Mouse (Mus musculus): ENCODE measurements around the gene Psmd2. TPM values are rescaled to one million over a fixed set of nuclear protein-coding genes. Genes with fewer than 3 reads are reported as not detected.
"Not testable (repeated sequence)": the region's sequence is repeated elsewhere in the genome, so short reads cannot be mapped to it uniquely, and the experiment has no call there.

The Psmd2 gene
- polyA plus RNA-seq, 1 experiment from 2014 or later, result 388 TPM

GRCm38 (mm10) chr16:20623211-20623610 is 28.2 kb upstream of the Psmd2 start:
- H3K4me1 ChIP-seq, result peaks cover 36% of the 10 kb centered on the region
- peak overlapping the region; percentile 90; the same call in 1 of the 2 replicates for H3K4me3 ChIP-seq
- no peak for ATAC-seq (replicated peaks)
- H3K27me3 ChIP-seq, result no peaks in the 10 kb centered on the region
- no peak overlapping the region for H3K9ac ChIP-seq (replicated peaks)
- H3K36me3 ChIP-seq, result no peaks in the 10 kb centered on the region
- no peaks in the 10 kb centered on the region for H3K9me3 ChIP-seq
- no peak overlapping the region for H3K4me2 ChIP-seq (replicated peaks)
- WGBS, result 8% methylated on average over 2 of the region's 2 CpGs
- peak overlapping the region; percentile 92; the same call in 1 of the 2 replicates for H3K27ac ChIP-seq (replicated peaks)

- H3K4me1 ChIP-seq, result peaks cover 25% of the 10 kb centered on the region
- H3K9ac ChIP-seq (replicated peaks), result peak overlapping the region; percentile 67; the same call in 1 of the 2 replicates
- H3K4me2 ChIP-seq (replicated peaks), result peak overlapping the region; percentile 88
- peak overlapping the region; percentile 63 for H3K27ac ChIP-seq (replicated peaks)
- H3K4me3 ChIP-seq, result peak overlapping the region; percentile 56
- ATAC-seq (replicated peaks), result peak; percentile 75
- H3K27me3 ChIP-seq, result no peaks in the 10 kb centered on the region
- H3K9me3 ChIP-seq, result no peaks in the 10 kb centered on the region
- H3K36me3 ChIP-seq, result no peaks in the 10 kb centered on the region
- WGBS, result 41% methylated on average over 11 of the region's 11 CpGs
Measured at GRCm38 (mm10) chr16:20628871-20629391, 22.5 kb upstream of the Psmd2 start.

GRCm38 (mm10) chr16:20629731-20630634 is 21.5 kb upstream of the Psmd2 start, which contains the start of gene Ece2:
Ece2 (plus strand) TSS chr16:20629828.
- 4% methylated on average over 54 of the region's 54 CpGs for WGBS
- H3K4me3 ChIP-seq, result peak within 1 kb of the TSS; percentile 56
- peak within 1 kb of the TSS; percentile 67 for H3K9ac ChIP-seq (replicated peaks)
- peak within 1 kb of the TSS; percentile 63 for H3K27ac ChIP-seq (replicated peaks)
- H3K4me1 ChIP-seq, result peaks cover 25% of the 10 kb centered on the region
- H3K4me2 ChIP-seq (replicated peaks), result peak within 1 kb of the TSS; percentile 88
- no peaks in the 10 kb centered on the region for H3K9me3 ChIP-seq
- peak; percentile 70 for ATAC-seq (replicated peaks)
- H3K27me3 ChIP-seq, result no peaks in the 10 kb centered on the region
- no peaks in the 10 kb centered on the region for H3K36me3 ChIP-seq

GRCm38 (mm10) chr16:20637410-20637809 is 14.0 kb upstream of the Psmd2 start:
- Histone ChIP-seq H3K27me3 (no peaks in the 10 kb centered on the region), H3K36me3 (no peaks in the 10 kb centered on the region), H3K4me1 (peaks cover 21% of the 10 kb centered on the region), H3K4me3 (no peak overlapping the region), H3K9me3 (no peaks in the 10 kb centered on the region), H3K4me2 (replicated peaks) (no peak overlapping the region), H3K9ac (replicated peaks) (no peak overlapping the region), H3K27ac (replicated peaks) (peak overlapping the region; percentile 79; the same call in 1 of the 2 replicates)
- 88% methylated on average over 8 of the region's 8 CpGs for whole genome bisulfite sequencing
- no peak for ATAC-seq (replicated peaks)

DNA sequence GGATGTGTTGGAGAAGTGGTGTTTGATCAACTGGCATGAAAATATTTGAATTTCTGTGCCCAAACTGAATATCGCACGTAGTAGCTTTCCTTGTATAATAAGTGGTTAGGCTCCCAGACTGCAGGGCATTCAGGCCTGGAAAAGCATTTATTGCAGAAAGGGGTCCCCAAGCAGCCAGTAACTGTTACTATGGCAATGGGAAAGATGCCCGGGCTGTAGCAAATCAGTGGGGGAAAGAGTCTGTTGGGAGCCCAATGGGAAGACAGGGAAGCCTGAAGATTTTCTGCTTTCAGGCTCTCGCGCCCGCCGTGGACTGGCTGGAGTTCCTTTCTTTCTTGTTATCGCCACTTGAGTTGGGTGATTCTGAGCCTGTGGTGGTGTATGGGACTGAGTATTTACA is 13.1 kb upstream of the Psmd2 start:
- Histone ChIP-seq H3K9me3 (no peaks in the 10 kb centered on the region), H3K27ac (replicated peaks) (peak overlapping the region; percentile 79), H3K4me1 (peaks cover 21% of the 10 kb centered on the region), H3K9ac (replicated peaks) (no peak overlapping the region), H3K4me3 (0 out of 2 replicates have a peak overlapping the region, but pooled peaks have one; percentile 6), H3K4me2 (replicated peaks) (peak overlapping the region; percentile 35), H3K36me3 (0 out of 2 replicates have a peak, but pooled peaks cover 4% of the 10 kb centered on the region), H3K27me3 (no peaks in the 10 kb centered on the region)
- 45% methylated on average over 8 of the region's 8 CpGs for WGBS
- peak; percentile 78 for ATAC-seq (replicated peaks)

DNA sequence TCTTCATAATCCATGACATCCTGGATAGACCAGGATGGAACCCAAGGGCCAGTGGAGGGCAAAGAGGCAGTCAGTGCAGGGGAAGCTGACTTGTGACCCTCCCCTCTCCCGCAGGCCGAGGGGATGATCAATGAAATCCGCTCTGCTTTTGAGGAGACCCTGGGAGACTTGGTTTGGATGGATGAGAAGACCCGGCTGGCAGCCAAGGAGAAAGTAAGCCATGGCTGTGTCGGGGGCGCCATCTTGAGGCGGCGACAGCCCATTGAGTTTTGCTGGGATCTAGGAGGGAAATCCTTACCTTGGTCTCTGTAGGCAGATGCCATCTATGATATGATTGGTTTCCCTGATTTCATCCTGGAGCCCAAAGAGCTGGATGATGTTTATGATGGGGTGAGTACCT is 9.3 kb upstream of the Psmd2 start:
- ATAC-seq (replicated peaks), result peak; percentile 57
- no peak overlapping the region for H3K4me3 ChIP-seq
- no peak overlapping the region for H3K27ac ChIP-seq (replicated peaks)
- H3K4me2 ChIP-seq (replicated peaks), result no peak overlapping the region
- 3% methylated on average over 8 of the region's 8 CpGs for WGBS
- H3K36me3 ChIP-seq, result 0 out of 2 replicates have a peak, but pooled peaks cover 5% of the 10 kb centered on the region
- no peak overlapping the region for H3K9ac ChIP-seq (replicated peaks)
- H3K27me3 ChIP-seq, result no peaks in the 10 kb centered on the region
- H3K4me1 ChIP-seq, result peaks cover 21% of the 10 kb centered on the region
- no peaks in the 10 kb centered on the region for H3K9me3 ChIP-seq

- ATAC-seq (replicated peaks), result no peak
- Histone ChIP-seq H3K36me3 (0 out of 2 replicates have a peak, but pooled peaks cover 5% of the 10 kb centered on the region), H3K27ac (replicated peaks) (no peak overlapping the region), H3K4me3 (no peak overlapping the region), H3K4me1 (peaks cover 6% of the 10 kb centered on the region), H3K9me3 (no peaks in the 10 kb centered on the region), H3K9ac (replicated peaks) (no peak overlapping the region), H3K4me2 (replicated peaks) (no peak overlapping the region), H3K27me3 (no peaks in the 10 kb centered on the region)
- WGBS, result 94% methylated on average over 7 of the region's 7 CpGs
Measured at GRCm38 (mm10) chr16:20643911-20644310, 7.5 kb upstream of the Psmd2 start.

DNA sequence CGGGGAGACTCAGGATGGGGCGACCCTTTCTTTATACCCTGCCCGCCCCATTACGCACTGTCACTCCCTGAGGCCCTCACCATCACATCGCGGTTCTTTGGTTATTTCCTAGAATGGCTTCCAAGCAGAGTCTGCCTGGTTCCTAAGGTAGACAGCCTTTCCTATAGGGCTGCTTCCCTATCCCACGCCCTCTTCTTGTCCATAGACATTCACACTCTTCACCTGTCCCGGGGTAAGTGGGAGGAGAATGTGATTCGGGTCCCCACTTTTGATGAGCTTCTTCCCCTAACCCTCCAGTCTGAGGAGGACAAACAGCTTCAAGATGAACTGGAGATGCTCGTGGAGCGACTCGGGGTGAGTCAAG is 477 bp downstream of the Psmd2 start:
- Histone ChIP-seq H3K9ac (replicated peaks) (peak overlapping the region; percentile 93), H3K27me3 (no peaks in the 10 kb centered on the region), H3K4me2 (replicated peaks) (peak overlapping the region; percentile 89), H3K36me3 (peaks cover 25% of the 10 kb centered on the region), H3K9me3 (no peaks in the 10 kb centered on the region), H3K4me3 (peak overlapping the region; percentile 95), H3K4me1 (peaks cover 21% of the 10 kb centered on the region), H3K27ac (replicated peaks) (peak overlapping the region; percentile 83)
- ATAC-seq (replicated peaks), result peak; percentile 42; the same call in 1 of the 2 replicates
- WGBS, result 9% methylated on average over 12 of the region's 12 CpGs

DNA sequence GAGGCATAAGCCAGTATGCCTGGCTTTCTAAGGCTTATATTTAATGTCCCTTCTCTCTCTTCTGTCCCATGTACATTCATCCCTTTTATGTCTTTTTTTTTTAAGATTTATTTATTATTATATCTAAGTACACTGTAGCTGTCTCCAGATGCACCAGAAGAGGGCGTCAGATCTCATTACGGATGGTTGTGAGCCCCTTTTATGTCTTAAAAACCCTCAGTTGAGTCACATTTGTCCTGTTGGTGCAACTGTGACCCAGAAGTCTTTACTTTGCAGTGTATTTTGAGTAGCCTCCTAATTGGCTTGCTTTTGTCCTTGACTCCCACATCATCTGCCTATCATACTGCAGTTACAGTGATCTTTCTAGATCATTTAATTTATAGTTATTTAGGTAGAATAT is 1.9 kb downstream of the Psmd2 start:
- Histone ChIP-seq H3K27me3 (no peaks in the 10 kb centered on the region), H3K36me3 (peaks cover 39% of the 10 kb centered on the region), H3K9ac (replicated peaks) (no peak overlapping the region), H3K4me2 (replicated peaks) (no peak overlapping the region), H3K4me1 (peaks cover 21% of the 10 kb centered on the region), H3K4me3 (no peak overlapping the region), H3K9me3 (no peaks in the 10 kb centered on the region), H3K27ac (replicated peaks) (no peak overlapping the region)
- ATAC-seq (replicated peaks), result no peak
- WGBS, result 41% methylated on average over 2 of the region's 2 CpGs

- Histone ChIP-seq H3K4me1 (peaks cover 8% of the 10 kb centered on the region), H3K4me2 (replicated peaks) (no peak overlapping the region), H3K27ac (replicated peaks) (no peak overlapping the region), H3K36me3 (peaks cover 81% of the 10 kb centered on the region), H3K4me3 (no peak overlapping the region), H3K9me3 (no peaks in the 10 kb centered on the region), H3K27me3 (no peaks in the 10 kb centered on the region), H3K9ac (replicated peaks) (no peak overlapping the region)
- no peak for ATAC-seq (replicated peaks)
- WGBS, result 92% methylated on average over 4 of the region's 4 CpGs
Measured at GRCm38 (mm10) chr16:20657661-20658060, 6.2 kb downstream of the Psmd2 start.

- not testable (repeated sequence) for H3K27me3 ChIP-seq; H3K4me1 ChIP-seq; H3K4me3 ChIP-seq; H3K9ac ChIP-seq (replicated peaks); H3K9me3 ChIP-seq; H3K4me2 ChIP-seq (replicated peaks); ATAC-seq (replicated peaks); H3K27ac ChIP-seq (replicated peaks)
- peaks cover 12% of the 10 kb centered on the region for H3K36me3 ChIP-seq
- 98% methylated on average over 5 of the region's 6 CpGs for WGBS
Measured at GRCm38 (mm10) chr16:20668013-20668412, 16.6 kb downstream of the Psmd2 start, which contains the start of gene Eif4g1. Eif4g1 (plus strand) TSS chr16:20668313.

DNA sequence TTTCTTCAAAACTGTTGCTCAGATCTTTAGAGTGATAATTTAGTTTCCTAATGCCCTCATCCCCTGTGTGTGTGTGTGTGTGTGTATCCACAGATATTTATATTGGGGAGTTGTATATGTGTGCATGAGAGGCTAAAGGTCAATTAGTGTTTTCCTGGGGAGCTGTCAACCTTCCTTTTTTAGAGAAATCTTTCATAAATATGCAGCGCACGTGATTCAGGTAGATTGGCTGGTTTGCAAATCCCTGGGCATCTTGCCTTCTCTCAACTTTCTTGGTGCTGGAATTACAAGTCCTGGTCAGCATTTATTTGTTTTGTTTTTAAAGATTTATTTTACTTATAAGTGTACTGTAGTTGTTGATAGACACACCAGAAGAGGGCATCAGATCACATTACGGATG is 18.8 kb downstream of the Psmd2 start:
- Histone ChIP-seq H3K4me3 (no peak overlapping the region), H3K36me3 (peaks cover 1% of the 10 kb centered on the region; the same call in 1 of the 2 replicates), H3K4me1 (peaks cover 27% of the 10 kb centered on the region), H3K9me3 (no peaks in the 10 kb centered on the region), H3K4me2 (replicated peaks) (no peak overlapping the region), H3K9ac (replicated peaks) (no peak overlapping the region), H3K27me3 (no peaks in the 10 kb centered on the region), H3K27ac (replicated peaks) (no peak overlapping the region)
- no peak for ATAC-seq (replicated peaks)
- WGBS, result 84% methylated on average over 3 of the region's 3 CpGs

All from forebrain, embryonic 15.5 days (tissue).